Mouse (Mus musculus): Measurements from ENCODE around the gene Zmiz1. TPM values are rescaled to one million over a fixed set of nuclear protein-coding genes. Genes with fewer than 3 reads are reported as not detected.

Gene Zmiz1
- polyA plus RNA-seq, 1 experiment from 2014 or later, result 12.4 TPM

DNA sequence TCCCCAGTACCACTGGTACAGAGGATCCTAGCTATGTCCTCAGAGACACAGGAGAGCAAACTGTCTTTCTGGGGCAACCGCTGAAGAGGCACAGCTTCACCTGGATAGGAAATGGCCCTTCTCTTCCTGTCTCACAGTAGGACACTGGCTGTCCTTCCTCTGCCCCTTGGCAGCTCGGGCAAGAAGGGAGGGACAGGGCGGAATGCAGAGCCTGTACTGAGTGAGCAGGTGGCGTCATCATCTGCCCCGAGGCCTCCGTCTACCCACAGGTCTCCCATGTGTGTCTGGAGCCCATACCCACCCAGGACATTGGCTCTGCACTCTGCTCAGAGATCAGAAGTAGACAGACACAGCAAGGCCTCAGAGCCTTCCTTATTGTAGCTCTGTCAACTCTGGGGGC lies 172.5 kb downstream of the Zmiz1 start:
- Histone ChIP-seq H3K4me2 (replicated peaks; ENCODE audit: low read depth) (no peak overlapping the region), H3K36me3 (ENCODE audit: control insufficient read depth, insufficient read depth) (peaks cover 17% of the 10 kb centered on the region; the same call in 1 of the 2 replicates), H3K9me3 (ENCODE audit: control insufficient read depth) (no peaks in the 10 kb centered on the region), H3K27me3 (replicated peaks; ENCODE audit: control insufficient read depth, insufficient read depth, low read length) (no peaks in the 10 kb centered on the region), H3K4me1 (replicated peaks; ENCODE audit: control insufficient read depth, insufficient read depth, low read length) (no peaks in the 10 kb centered on the region), H3K9ac (ENCODE audit: low read depth, low read length) (no peak overlapping the region), H3K4me3 (ENCODE audit: low read depth, low read length) (no peak overlapping the region), H3K27ac (ENCODE audit: low read depth, low read length) (no peak overlapping the region)
- WGBS, result 84% methylated on average over 5 of the region's 6 CpGs
- no peak for TF ChIP-seq CTCF (IDR thresholded peaks at IDR 0.05; ENCODE audit: low read depth)
- ATAC-seq, result no peak

DNA sequence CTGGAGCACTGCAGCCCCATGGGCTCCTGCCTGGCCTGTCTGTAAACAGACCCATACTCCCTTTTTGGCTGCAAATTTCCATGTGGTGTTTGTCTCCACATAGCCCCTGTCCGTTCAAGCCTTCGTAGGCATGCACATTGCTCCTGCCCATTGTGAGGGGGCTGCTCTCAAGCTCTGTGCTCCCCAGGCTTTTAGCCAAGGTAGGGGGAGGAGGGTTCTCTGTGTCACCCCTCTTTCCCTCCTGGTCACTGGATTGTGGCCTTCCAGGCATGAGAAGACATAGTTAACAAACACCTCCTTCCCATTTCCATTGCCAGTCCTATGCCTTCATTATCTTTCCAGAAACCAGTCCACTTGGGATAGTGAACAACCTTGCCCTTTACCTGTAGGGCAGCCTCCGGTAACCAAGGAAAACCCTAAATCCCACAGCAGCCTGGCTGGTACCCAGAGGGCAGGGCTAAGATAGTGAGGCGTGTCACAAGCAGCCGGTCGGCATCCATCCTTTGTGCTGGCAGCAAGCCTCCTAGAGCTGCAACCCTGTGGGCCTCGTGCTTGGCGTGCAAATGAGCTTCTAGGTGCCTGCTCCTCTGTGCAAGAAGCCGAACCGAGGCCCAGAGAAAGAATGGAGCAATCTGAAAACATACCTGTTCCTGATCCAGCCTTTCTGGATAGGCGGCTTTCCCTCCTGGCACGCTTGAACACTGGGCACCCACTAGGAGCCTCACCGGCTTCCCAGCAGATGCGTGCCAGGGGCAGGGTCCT lies 174.7 kb downstream of the Zmiz1 start:
- H3K4me3 ChIP-seq (ENCODE audit: low read depth, low read length), result no peak overlapping the region
- H3K4me2 ChIP-seq (replicated peaks; ENCODE audit: low read depth), result no peak overlapping the region
- WGBS, result 75% methylated on average over 14 of the region's 14 CpGs
- H3K36me3 ChIP-seq (ENCODE audit: control insufficient read depth, insufficient read depth), result peaks cover 39% of the 10 kb centered on the region
- no peak for ATAC-seq
- H3K27me3 ChIP-seq (replicated peaks; ENCODE audit: control insufficient read depth, insufficient read depth, low read length), result no peaks in the 10 kb centered on the region
- no peaks in the 10 kb centered on the region for H3K4me1 ChIP-seq (replicated peaks; ENCODE audit: control insufficient read depth, insufficient read depth, low read length)
- H3K9me3 ChIP-seq (ENCODE audit: control insufficient read depth), result no peaks in the 10 kb centered on the region
- H3K27ac ChIP-seq (ENCODE audit: low read depth, low read length), result no peak overlapping the region
- H3K9ac ChIP-seq (ENCODE audit: low read depth, low read length), result no peak overlapping the region
- TF ChIP-seq CTCF (IDR thresholded peaks at IDR 0.05; ENCODE audit: low read depth), result no peak

DNA sequence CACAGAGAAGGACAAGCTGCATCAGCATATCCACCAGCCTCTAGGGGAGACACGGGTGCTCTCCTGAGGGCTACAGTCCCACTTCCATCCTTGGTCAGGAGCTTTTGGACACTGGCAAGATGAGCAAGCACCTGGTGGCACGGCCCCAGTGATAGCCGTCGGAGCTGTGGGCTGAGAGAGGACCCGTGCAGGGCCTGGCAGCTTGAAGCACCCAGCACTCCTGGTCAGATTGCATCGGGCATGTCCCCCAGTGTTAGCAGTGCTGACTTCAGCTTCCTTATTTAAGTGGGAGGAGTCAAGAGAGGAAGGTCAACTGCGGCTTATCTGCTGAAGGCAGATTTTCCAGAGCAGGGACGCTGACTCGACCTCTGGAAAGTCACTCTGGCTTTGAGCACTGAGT lies 175.3 kb downstream of the Zmiz1 start:
- Histone ChIP-seq H3K36me3 (ENCODE audit: control insufficient read depth, insufficient read depth) (peaks cover 41% of the 10 kb centered on the region), H3K9ac (ENCODE audit: low read depth, low read length) (no peak overlapping the region), H3K27me3 (replicated peaks; ENCODE audit: control insufficient read depth, insufficient read depth, low read length) (no peaks in the 10 kb centered on the region), H3K4me2 (replicated peaks; ENCODE audit: low read depth) (no peak overlapping the region), H3K9me3 (ENCODE audit: control insufficient read depth) (no peaks in the 10 kb centered on the region), H3K4me1 (replicated peaks; ENCODE audit: control insufficient read depth, insufficient read depth, low read length) (no peaks in the 10 kb centered on the region), H3K4me3 (ENCODE audit: low read depth, low read length) (no peak overlapping the region), H3K27ac (ENCODE audit: low read depth, low read length) (no peak overlapping the region)
- WGBS, result 32% methylated on average over 9 of the region's 9 CpGs
- 0 out of 2 replicates have a peak, but pooled peaks have one; percentile 36 for ATAC-seq
- no peak for TF ChIP-seq CTCF (IDR thresholded peaks at IDR 0.05; ENCODE audit: low read depth)

DNA sequence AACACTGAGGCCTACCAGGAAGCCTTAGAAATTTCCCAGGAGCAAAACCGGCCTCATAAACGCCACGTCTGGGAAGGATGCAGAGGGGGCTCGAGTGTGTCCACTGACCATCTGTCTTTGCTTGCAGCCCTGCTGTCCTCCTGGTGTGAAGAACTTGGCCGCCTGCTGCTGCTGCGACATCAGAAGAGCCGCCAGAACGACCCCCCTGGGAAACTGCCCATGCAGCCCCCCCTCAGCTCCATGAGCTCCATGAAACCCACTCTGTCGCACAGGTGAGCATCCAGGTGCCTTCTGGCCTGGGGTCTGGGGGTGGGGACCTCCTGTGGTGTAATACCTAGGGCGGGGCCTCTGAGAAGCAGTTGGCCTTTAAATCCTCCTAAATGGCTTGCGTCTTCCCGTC lies 176.8 kb downstream of the Zmiz1 start:
- ATAC-seq, result no peak
- 85% methylated on average over 12 of the region's 12 CpGs for WGBS

DNA sequence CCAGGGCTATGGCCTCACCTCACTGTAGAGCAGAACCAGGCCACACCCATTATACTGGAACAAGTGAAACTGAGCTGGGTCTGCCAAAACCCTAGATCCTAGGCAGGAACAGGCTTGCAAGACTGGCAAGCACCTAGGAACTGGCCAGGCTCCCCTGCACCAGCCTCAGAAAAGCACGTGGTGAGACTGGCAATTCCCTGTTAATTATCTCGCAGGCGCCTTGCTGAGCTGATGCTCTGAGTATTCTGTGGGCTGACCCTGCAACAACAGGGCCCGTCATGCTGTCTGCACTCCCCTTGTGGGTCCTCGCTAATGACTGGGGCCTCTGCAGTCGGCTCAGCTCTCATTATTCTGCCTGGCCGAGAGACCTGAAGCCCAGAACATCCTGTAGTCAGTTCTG lies 177.3 kb downstream of the Zmiz1 start:
- Histone ChIP-seq H3K4me2 (replicated peaks; ENCODE audit: low read depth) (no peak overlapping the region), H3K9ac (ENCODE audit: low read depth, low read length) (no peak overlapping the region), H3K4me1 (replicated peaks; ENCODE audit: control insufficient read depth, insufficient read depth, low read length) (no peaks in the 10 kb centered on the region), H3K36me3 (ENCODE audit: control insufficient read depth, insufficient read depth) (peaks cover 40% of the 10 kb centered on the region), H3K27ac (ENCODE audit: low read depth, low read length) (no peak overlapping the region; the same call in 1 of the 2 replicates), H3K27me3 (replicated peaks; ENCODE audit: control insufficient read depth, insufficient read depth, low read length) (no peaks in the 10 kb centered on the region), H3K4me3 (ENCODE audit: low read depth, low read length) (no peak overlapping the region), H3K9me3 (ENCODE audit: control insufficient read depth) (no peaks in the 10 kb centered on the region)
- WGBS, result 62% methylated on average over 7 of the region's 7 CpGs
- TF ChIP-seq CTCF (IDR thresholded peaks at IDR 0.05; ENCODE audit: low read depth), result no peak
- no peak for ATAC-seq

More for the DNA sequence above, 176.8 kb downstream of the Zmiz1 start:
- Histone ChIP-seq H3K9ac (ENCODE audit: low read depth, low read length) (no peak overlapping the region), H3K4me2 (replicated peaks; ENCODE audit: low read depth) (no peak overlapping the region), H3K4me3 (ENCODE audit: low read depth, low read length) (no peak overlapping the region), H3K27ac (ENCODE audit: low read depth, low read length) (no peak overlapping the region), H3K9me3 (ENCODE audit: control insufficient read depth) (no peaks in the 10 kb centered on the region), H3K4me1 (replicated peaks; ENCODE audit: control insufficient read depth, insufficient read depth, low read length) (no peaks in the 10 kb centered on the region), H3K27me3 (replicated peaks; ENCODE audit: control insufficient read depth, insufficient read depth, low read length) (no peaks in the 10 kb centered on the region), H3K36me3 (ENCODE audit: control insufficient read depth, insufficient read depth) (peaks cover 40% of the 10 kb centered on the region)
- TF ChIP-seq CTCF (IDR thresholded peaks at IDR 0.05; ENCODE audit: low read depth), result no peak

DNA sequence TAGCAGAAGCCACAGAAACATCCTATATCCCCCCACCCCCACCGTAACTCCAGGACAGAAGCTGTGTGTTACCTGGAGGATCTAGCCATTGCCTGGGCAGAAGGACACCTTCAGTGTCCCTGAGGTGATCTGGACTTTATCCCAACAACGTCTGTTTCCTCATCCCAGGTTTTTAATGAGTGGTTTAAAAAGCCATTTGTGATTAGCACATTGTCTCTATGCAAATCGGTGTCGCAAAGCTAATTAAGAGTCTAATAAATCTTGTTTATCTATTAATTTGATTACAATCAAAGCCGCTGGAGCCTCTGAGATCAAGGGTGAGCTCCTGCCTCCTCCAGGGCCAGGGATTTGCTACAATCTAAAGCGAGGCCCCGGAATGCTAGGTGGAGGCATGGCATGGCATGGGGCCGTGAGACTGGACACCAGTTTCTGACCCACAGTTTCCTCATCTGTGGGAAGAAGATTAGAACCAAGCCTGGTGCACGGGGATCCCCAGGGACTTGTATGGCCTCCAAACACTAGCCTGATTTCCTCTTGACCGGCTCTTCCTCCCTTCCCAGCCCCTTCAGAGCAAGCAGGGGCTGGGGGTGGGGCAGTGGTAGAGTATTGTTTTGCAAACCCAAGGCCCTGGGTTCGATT lies 180.3 kb downstream of the Zmiz1 start:
- 63% methylated on average over 11 of the region's 11 CpGs for WGBS

More for the DNA sequence above, 180.3 kb downstream of the Zmiz1 start:
- Histone ChIP-seq H3K36me3 (ENCODE audit: control insufficient read depth, insufficient read depth) (peaks cover 47% of the 10 kb centered on the region), H3K27me3 (replicated peaks; ENCODE audit: control insufficient read depth, insufficient read depth, low read length) (no peaks in the 10 kb centered on the region), H3K27ac (ENCODE audit: low read depth, low read length) (peak overlapping the region; percentile 41; the same call in 1 of the 2 replicates), H3K9ac (ENCODE audit: low read depth, low read length) (no peak overlapping the region), H3K4me3 (ENCODE audit: low read depth, low read length) (no peak overlapping the region), H3K4me2 (replicated peaks; ENCODE audit: low read depth) (no peak overlapping the region), H3K9me3 (ENCODE audit: control insufficient read depth) (no peaks in the 10 kb centered on the region), H3K4me1 (replicated peaks; ENCODE audit: control insufficient read depth, insufficient read depth, low read length) (no peaks in the 10 kb centered on the region)
- no peak for ATAC-seq
- TF ChIP-seq CTCF (IDR thresholded peaks at IDR 0.05; ENCODE audit: low read depth), result no peak

All from intestine, postnatal 0 days (tissue).